Mouse (Mus musculus) stomach, postnatal 0 days (tissue): ENCODE measurements around the gene Ccdc62.

Source experiments
- CTCF ChIP-seq: IDR thresholded peaks from 2 replicates; pipeline ENCODE4 v1.5.1; 2016; ENCODE audit warnings: antibody characterized with exemption, low read depth, mild to moderate bottlenecking, moderate library complexity
- EP300 ChIP-seq: optimal IDR thresholded peaks from 2 replicates; pipeline ENCODE3; 2016; ENCODE audit warnings: antibody characterized with exemption

DNA sequence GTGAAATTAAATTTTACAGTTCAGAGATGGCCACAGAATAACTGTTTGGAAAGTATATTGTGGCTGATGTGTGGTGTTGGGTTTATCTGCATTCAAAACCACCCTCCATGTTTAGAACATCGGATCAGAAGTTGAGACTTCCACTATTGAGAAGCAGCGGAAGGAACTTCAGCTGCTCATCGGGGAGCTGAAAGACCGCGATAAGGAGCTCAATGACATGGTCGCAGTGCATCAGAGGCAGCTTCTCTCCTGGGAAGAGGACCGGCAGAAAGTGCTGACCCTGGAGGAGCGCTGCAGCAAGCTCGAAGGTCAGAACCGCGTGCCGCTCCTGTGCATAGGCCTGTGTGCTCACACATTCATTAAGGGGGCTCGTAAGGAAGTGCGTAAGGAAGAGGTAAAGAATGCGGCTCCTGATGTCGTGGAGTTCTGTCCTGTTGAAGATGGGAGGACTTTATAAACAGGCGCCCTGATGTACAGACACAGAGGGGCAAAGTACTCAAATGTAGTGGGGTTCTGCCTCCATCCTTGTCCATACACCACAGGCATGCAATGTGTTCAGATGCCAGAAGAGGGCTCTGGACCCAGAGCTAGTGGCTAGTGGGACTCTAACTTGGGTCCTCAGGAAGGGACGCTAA, 3.6 kb downstream of the Ccdc62 start:
- TF ChIP-seq CTCF = peak; percentile 63
- no peak for TF ChIP-seq EP300
